Mouse (Mus musculus): ENCODE results near the gene Pard3b.

DNA sequence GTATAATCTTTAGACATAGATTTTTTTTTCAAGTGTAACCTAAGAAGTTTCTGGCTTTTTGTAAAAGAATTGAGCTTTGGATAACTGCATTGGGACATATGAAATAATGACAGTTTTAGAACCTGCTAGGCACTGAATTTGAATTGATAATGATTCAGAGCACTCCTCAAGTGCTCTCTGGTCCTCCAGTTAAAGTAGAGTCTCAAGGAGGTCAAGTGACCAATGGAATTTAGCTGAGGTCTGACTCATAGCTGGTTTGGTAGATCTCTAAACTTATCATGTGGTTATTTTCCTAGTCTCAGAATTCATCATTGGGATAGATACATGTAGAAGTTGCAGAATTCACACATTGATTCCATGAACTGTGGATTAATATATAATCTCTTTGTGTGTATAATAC lies 642.0 kb downstream of the Pard3b start:
- TF ChIP-seq CTCF (conservative IDR thresholded peaks at IDR 0.05; ENCODE audit: insufficient read depth, insufficient read length, low read depth, low read length): no peak
- TF ChIP-seq POLR2A (IDR thresholded peaks at IDR 0.05; ENCODE audit: low read depth, low read length): no peak

Data from kidney, adult 2 months (tissue).